Comparison of ENCODE assay signal across 8 mouse cellular contexts in genomic region chr17:35438885-35439284, GRCm38 (mm10). TPM values are rescaled to one million over a fixed set of nuclear protein-coding genes. Genes with fewer than 3 reads are reported as not detected.
DNase-seq lines count a peak whose midpoint lies in the region; ATAC-seq and TF ChIP-seq lines count a peak whose summit lies in the region.
"Not testable (repeated sequence)": the region's sequence is repeated elsewhere in the genome, so short reads cannot be mapped to it uniquely, and the experiment has no call there.

Gene H2-Q7 (plus strand): TSS chr17:35439155.

- H3K36me3 ChIP-seq in E14TG2a.4 (ENCODE audit: insufficient read depth, low read length); liver, embryonic 15.5 days (replicated peaks); splenic B cell, adult 2 months (ENCODE audit: control insufficient read depth, insufficient read depth, low read length, poor library complexity, severe bottlenecking): not testable (repeated sequence)

- H3K4me2 ChIP-seq in liver, embryonic 15.5 days = peak within 1 kb of the TSS; percentile 64

- 4% methylated on average over 18 of the region's 18 CpGs for WGBS in liver, embryonic 15.5 days (ENCODE audit: insufficient replicate concordance)

- H3K27ac ChIP-seq in liver, embryonic 15.5 days (replicated peaks) = not testable (repeated sequence)

- H3K4me3 ChIP-seq in E14TG2a.4 (replicated peaks; ENCODE audit: low read length) = peak within 1 kb of the TSS; percentile 78
- peak within 1 kb of the TSS; percentile 42 for H3K4me3 ChIP-seq in liver, embryonic 15.5 days (replicated peaks)

- DNase-seq in cerebellum, adult 9-10 months = peak; percentile 39
- peak; percentile 24 to 78 for DNase-seq in frontal cortex, adult 2 months (ENCODE audit: extremely low spot score in 1 of 2, low spot score in 1 of 2)
- DNase-seq in heart, postnatal 4 days = peak; percentile 82
- peak; percentile 84 for DNase-seq in layer of hippocampus, adult 11-12 months (ENCODE audit: low spot score)
- peak; percentile 71 for DNase-seq in neural tube, embryonic 10.5 days (ENCODE audit: extremely low spot score, low spot score)
- DNase-seq in splenic B cell, adult 2 months (ENCODE audit: low read depth, low spot score) = peak; percentile 98

- peaks cover 18% of the 10 kb centered on the region for H3K4me1 ChIP-seq in E14TG2a.4 (replicated peaks; ENCODE audit: low read depth, low read length)
- H3K4me1 ChIP-seq in liver, embryonic 15.5 days (replicated peaks) = not testable (repeated sequence)

- TF ChIP-seq CTCF in E14TG2a.4 (conservative IDR thresholded peaks at IDR 0.05; ENCODE audit: low read length) = not testable (repeated sequence)

- peaks cover 58% of the 10 kb centered on the region for H3K27me3 ChIP-seq in E14TG2a.4 (ENCODE audit: insufficient read depth, low read length)
- peaks cover 34% of the 10 kb centered on the region for H3K27me3 ChIP-seq in liver, embryonic 15.5 days
- not testable (repeated sequence) for H3K27me3 ChIP-seq in splenic B cell, adult 2 months (ENCODE audit: control insufficient read depth, insufficient read depth, low read length, poor library complexity, severe bottlenecking)

- not testable (repeated sequence) for H3K9ac ChIP-seq in liver, embryonic 15.5 days

- ATAC-seq in liver, embryonic 15.5 days (ENCODE audit: insufficient read depth) = peak; percentile 76

- peaks cover 19% of the 10 kb centered on the region for H3K9me3 ChIP-seq in E14TG2a.4 (ENCODE audit: low read length)
- H3K9me3 ChIP-seq in liver, embryonic 15.5 days (replicated peaks) = not testable (repeated sequence)

RNA-seq across cellular contexts. Expression of gene H2-Q7, which starts in this region (rescaled TPM):
- 1.8 and 2.3 TPM in 2 replicates for polyA plus RNA-seq in frontal cortex, adult 2 months (2012; rRNA removed)
- under 1 TPM; 0.69 to 0.92 TPM for total RNA-seq in heart, postnatal 4 days (2021)
- polyA plus RNA-seq in liver, embryonic 15.5 days (2015; fragmentation: Nextera tagmentation; extraction: Ambion mirVana) = 18.4 and 18.7 TPM in 2 replicates

Comparison
In these comparisons a context has a peak if more than half of its experiments do, and no peak if none do; other contexts are left out.
1. Peak in DNase-seq in heart, postnatal 4 days; RNA of the gene not detected or under 1 TPM.
2. DNase-seq: peak in every context shown above with its lines; median percentile 98 in splenic B cell, adult 2 months; 84 in layer of hippocampus, adult 11-12 months; 82 in heart, postnatal 4 days; 71 in neural tube, embryonic 10.5 days; 51 in frontal cortex, adult 2 months; 39 in cerebellum, adult 9-10 months.